Mouse (Mus musculus) thymus, adult 2 months (tissue): Measurements from ENCODE around the gene Mlkl. TPM values are rescaled to one million over a fixed set of nuclear protein-coding genes. Genes with fewer than 3 reads are reported as not detected.
"Not testable (repeated sequence)": the region's sequence is repeated elsewhere in the genome, so short reads cannot be mapped to it uniquely, and the experiment has no call there.

Experiments used
- DNase-seq: peaks from one replicate; pipeline ENCODE4 v3.0.0; 2021
- H3K27ac ChIP-seq: fragments of 200-500 bp; 2 replicates; pipeline ENCODE4 v1.5.1; 2012; ENCODE audit warnings: low read length, control low read depth; ENCODE audit not compliant: control insufficient read depth, insufficient read depth
- H3K27me3 ChIP-seq: fragments of 200-500 bp; 2 replicates; pipeline ENCODE4 v1.6.1; 2012; ENCODE audit warnings: mild to moderate bottlenecking, low read length, moderate library complexity, mixed read lengths; ENCODE audit not compliant: control insufficient read depth, insufficient read depth
- H3K36me3 ChIP-seq: fragments of 200-500 bp; 2 replicates; pipeline ENCODE4 v1.6.1; 2012; ENCODE audit warnings: mild to moderate bottlenecking, low read length, moderate library complexity; ENCODE audit not compliant: control insufficient read depth, insufficient read depth
- H3K4me1 ChIP-seq: fragments of 200-500 bp; replicated peaks from 2 replicates; pipeline ENCODE4 v1.6.1; 2012; ENCODE audit warnings: low read length; ENCODE audit not compliant: control insufficient read depth, insufficient read depth
- H3K4me3 ChIP-seq: fragments of 200-500 bp; 2 replicates; pipeline ENCODE4 v1.5.1; 2012; ENCODE audit warnings: mild to moderate bottlenecking, low read length, control low read depth, moderate library complexity; ENCODE audit not compliant: control insufficient read depth, insufficient read depth
- CTCF ChIP-seq: fragments of 200-500 bp; IDR thresholded peaks from 2 replicates; pipeline ENCODE4 v1.5.1; 2012; ENCODE audit warnings: mild to moderate bottlenecking, control low read depth, low read length, moderate library complexity, borderline replicate concordance; ENCODE audit not compliant: control insufficient read depth, poor library complexity, insufficient read depth; ENCODE audit errors: extremely low read depth
- POLR2A ChIP-seq: fragments of 200-500 bp; IDR thresholded peaks from 2 replicates; pipeline ENCODE4 v1.6.1; 2012; ENCODE audit warnings: mild to moderate bottlenecking, low read length, control low read depth, moderate library complexity; ENCODE audit not compliant: control insufficient read depth, poor library complexity, insufficient read depth; ENCODE audit errors: extremely low read depth
- WGBS: fragments of 180-500 bp; shearing (Covaris S2); methylation state at CpG from one replicate; pipeline ENCODE4 v1.1.7; 2018; 5-methylcytosine and 5-hydroxymethylcytosine counted together
- polyA plus RNA-seq: library from polyadenylated mRNA; depleted of rRNA; stranded (reverse); fragments of >200 nt; gene quantifications from 2 replicates; pipeline ENCODE4 v1.2.3, GENCODE M21; 2012

Mlkl gene
- polyA plus RNA-seq, 1 experiment, result 0.65 TPM

- no peak for TF ChIP-seq CTCF
- TF ChIP-seq POLR2A, result no peak
- Histone ChIP-seq H3K4me3 (peak overlapping the region; percentile 90), H3K27me3 (no peaks in the 10 kb centered on the region), H3K4me1 (0 out of 2 replicates have a peak, but pooled peaks cover 2% of the 10 kb centered on the region), H3K36me3 (peaks cover 16% of the 10 kb centered on the region), H3K27ac (peak overlapping the region; percentile 1; the same call in 1 of the 2 replicates)
- under 1% methylated on average over 28 of the region's 28 CpGs for WGBS
- DNase-seq, result peak; percentile 65
Observed at GRCm38 (mm10) chr8:111299363-111299820, 38.6 kb downstream of the Mlkl start.

- Histone ChIP-seq H3K4me1 (0 out of 2 replicates have a peak, but pooled peaks cover 2% of the 10 kb centered on the region), H3K36me3 (peaks cover 29% of the 10 kb centered on the region), H3K27me3 (no peaks in the 10 kb centered on the region), H3K27ac (no peak overlapping the region), H3K4me3 (no peak overlapping the region)
- DNase-seq, result no peak
- WGBS, result 79% methylated on average over 1 of the region's 1 CpGs
- no peak for TF ChIP-seq POLR2A
- TF ChIP-seq CTCF, result no peak
Observed at GRCm38 (mm10) chr8:111298011-111298410, 40.0 kb downstream of the Mlkl start.

GRCm38 (mm10) chr8:111291733-111292132 is 46.2 kb downstream of the Mlkl start:
- WGBS, result 97% methylated on average over 7 of the region's 7 CpGs
- H3K27me3 ChIP-seq, result no peaks in the 10 kb centered on the region
- DNase-seq, result no peak
- no peak overlapping the region for H3K4me3 ChIP-seq
- H3K36me3 ChIP-seq, result peaks cover 77% of the 10 kb centered on the region
- no peak for TF ChIP-seq POLR2A
- no peak for TF ChIP-seq CTCF
- no peak overlapping the region for H3K27ac ChIP-seq
- no peaks in the 10 kb centered on the region for H3K4me1 ChIP-seq

- Histone ChIP-seq H3K36me3 (peaks cover 85% of the 10 kb centered on the region), H3K27ac (no peak overlapping the region), H3K27me3 (no peaks in the 10 kb centered on the region), H3K4me1 (no peaks in the 10 kb centered on the region), H3K4me3 (no peak overlapping the region)
- no peak for DNase-seq
- TF ChIP-seq CTCF (no peak), POLR2A (no peak)
- over 99% methylated on average over 7 of the region's 7 CpGs for WGBS
Observed at GRCm38 (mm10) chr8:111290586-111290985, 47.4 kb downstream of the Mlkl start.

GRCm38 (mm10) chr8:111285603-111286002 is 52.4 kb downstream of the Mlkl start:
- no peak for DNase-seq
- H3K36me3 ChIP-seq, result peaks cover 90% of the 10 kb centered on the region
- H3K4me1 ChIP-seq, result no peaks in the 10 kb centered on the region
- TF ChIP-seq POLR2A, result no peak
- no peak for TF ChIP-seq CTCF
- no peaks in the 10 kb centered on the region for H3K27me3 ChIP-seq
- H3K4me3 ChIP-seq, result no peak overlapping the region
- H3K27ac ChIP-seq, result no peak overlapping the region
- WGBS, result 96% methylated on average over 4 of the region's 4 CpGs

GRCm38 (mm10) chr8:111282093-111282492 is 55.9 kb downstream of the Mlkl start:
- no peaks in the 10 kb centered on the region for H3K27me3 ChIP-seq
- H3K4me1 ChIP-seq, result no peaks in the 10 kb centered on the region
- H3K4me3 ChIP-seq, result no peak overlapping the region
- DNase-seq, result no peak
- WGBS, result 91% methylated on average over 3 of the region's 3 CpGs
- H3K36me3 ChIP-seq, result peaks cover 85% of the 10 kb centered on the region
- no peak overlapping the region for H3K27ac ChIP-seq
- no peak for TF ChIP-seq CTCF
- no peak for TF ChIP-seq POLR2A

- Histone ChIP-seq H3K27me3 (no peaks in the 10 kb centered on the region), H3K4me1 (no peaks in the 10 kb centered on the region), H3K36me3 (peaks cover 5% of the 10 kb centered on the region), H3K4me3 (no peak overlapping the region), H3K27ac (no peak overlapping the region)
- TF ChIP-seq CTCF, result no peak
- TF ChIP-seq POLR2A, result no peak
- no peak for DNase-seq
- 93% methylated on average over 2 of the region's 2 CpGs for WGBS
Observed at GRCm38 (mm10) chr8:111268277-111268676, 69.7 kb downstream of the Mlkl start.

GRCm38 (mm10) chr8:111266161-111266560 is 71.8 kb downstream of the Mlkl start:
- DNase-seq, H3K4me1 ChIP-seq, H3K27ac ChIP-seq, H3K27me3 ChIP-seq, H3K4me3 ChIP-seq, H3K36me3 ChIP-seq: not testable (repeated sequence)
- 94% methylated on average over 7 of the region's 7 CpGs for WGBS
